Mouse (Mus musculus): ENCODE measurements around the gene Rasl11b.

Rasl11b gene

GRCm38 (mm10) chr5:74206649-74207048 is 11.6 kb downstream of the Rasl11b start:
- intact Hi-C loops (cut with DNase I): no loop called here

DNA sequence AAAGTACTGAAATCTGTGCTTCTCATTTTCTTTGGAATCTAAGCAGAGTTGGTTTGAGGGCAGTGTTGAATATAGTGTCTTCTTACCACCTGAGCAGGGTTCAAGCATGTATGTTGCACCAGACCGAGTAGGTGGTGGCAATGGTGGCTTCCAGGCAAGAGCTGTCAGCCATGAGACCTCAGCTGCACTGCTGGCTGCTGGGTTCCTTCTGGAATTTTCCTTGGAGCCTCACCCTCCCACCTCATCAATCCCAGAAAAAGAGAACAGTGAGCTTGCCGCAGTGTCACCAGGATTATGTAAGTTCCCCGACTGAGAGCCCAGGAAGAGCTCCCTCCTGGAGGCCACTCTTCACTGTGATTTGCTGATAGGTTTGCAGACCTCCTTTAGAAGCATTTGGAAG is 12.1 kb downstream of the Rasl11b start:
- intact Hi-C loops (cut with DNase I): no loop called here

- intact Hi-C loops (cut with DNase I): no loop called here
Measured at GRCm38 (mm10) chr5:74208438-74208837, 13.4 kb downstream of the Rasl11b start.

- intact Hi-C loops (cut with DNase I): no loop called here
Measured at GRCm38 (mm10) chr5:74209640-74210039, 14.6 kb downstream of the Rasl11b start.

DNA sequence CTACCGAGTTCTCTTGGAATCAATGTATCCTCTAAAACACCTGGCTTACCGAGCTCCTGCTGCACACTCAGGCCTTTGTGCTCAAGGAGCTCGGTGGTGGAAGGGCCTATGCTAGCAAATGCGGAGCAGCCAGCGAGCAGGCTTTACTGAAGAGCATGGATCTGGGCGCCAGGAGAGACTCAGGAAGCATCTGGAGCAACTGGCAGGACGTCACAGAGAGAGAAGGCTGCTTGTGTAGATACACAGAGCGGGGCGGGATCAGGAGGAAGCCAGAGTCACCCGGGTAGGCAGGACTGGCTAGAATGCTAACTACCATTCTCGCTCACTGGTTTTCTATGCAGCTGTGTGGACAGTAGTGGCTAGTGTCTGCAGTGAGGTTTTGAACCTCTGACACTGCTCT is 16.3 kb downstream of the Rasl11b start:
- intact Hi-C loops (cut with DNase I): no loop called here

- intact Hi-C loops (cut with DNase I): no loop called here
Measured at GRCm38 (mm10) chr5:74214501-74215110, 19.5 kb downstream of the Rasl11b start.

GRCm38 (mm10) chr5:74215125-74215524 is 20.0 kb downstream of the Rasl11b start:
- intact Hi-C loops (cut with DNase I): no loop called here

DNA sequence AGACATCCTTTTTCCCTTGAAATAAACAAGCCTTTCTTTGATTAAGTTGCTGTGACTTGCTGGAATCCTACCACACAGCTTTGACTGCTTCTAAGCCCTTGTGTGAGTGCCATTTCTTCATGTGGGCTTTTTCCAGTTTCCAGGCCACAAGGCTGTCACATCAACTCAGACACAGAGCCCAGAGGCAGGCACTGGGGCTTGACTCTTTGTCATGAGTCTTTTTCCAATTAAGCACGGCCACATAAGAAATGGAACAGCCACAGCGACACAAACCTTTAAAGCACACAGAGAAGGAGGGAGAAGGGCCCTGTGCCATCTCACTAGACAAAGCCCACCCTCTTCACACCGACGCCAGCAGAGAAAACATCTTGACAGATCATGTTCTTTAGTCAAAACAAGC is 23.4 kb downstream of the Rasl11b start:
- intact Hi-C loops (cut with DNase I): no loop called here

DNA sequence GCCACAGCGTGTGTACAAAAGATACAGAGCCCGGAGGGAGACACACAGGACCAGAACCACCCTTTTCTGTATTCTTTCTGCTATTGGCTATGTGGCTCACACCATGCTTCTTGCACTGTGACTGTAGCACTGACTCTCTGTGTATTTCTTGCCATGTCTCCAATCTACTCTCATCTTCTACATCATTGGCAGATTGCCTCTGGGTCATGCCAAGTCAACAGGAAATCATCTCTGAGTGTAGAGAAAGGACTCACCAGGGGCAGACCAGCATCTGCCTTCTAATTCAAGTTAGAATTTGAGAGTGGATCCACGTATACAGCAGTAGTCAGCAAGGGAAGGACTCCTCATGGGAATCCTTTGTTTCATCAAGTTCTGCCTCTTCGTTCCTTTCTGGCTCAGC is 27.5 kb downstream of the Rasl11b start:
- intact Hi-C loops (cut with DNase I): no loop called here

DNA sequence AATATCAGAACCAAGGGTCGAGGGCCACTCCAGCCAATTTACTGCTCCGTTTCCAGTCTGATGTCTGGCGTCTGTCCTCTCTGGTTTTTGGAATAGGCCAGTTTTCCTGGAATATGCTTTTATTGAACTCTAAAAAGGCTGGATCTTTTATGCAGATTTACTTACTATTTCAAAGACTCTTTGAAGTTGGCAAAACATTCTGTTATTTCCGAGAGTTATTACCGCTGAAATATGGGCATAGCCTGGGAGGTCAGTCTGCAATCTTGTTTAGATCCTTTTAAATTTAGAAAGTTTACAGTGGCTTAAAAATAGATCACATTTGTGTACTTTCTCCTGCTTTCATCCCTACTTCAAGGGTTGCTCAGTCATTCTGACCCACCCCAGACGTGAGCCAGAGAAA is 29.4 kb downstream of the Rasl11b start:
- intact Hi-C loops (cut with DNase I): no loop called here

GRCm38 (mm10) chr5:74226183-74226582 is 31.1 kb downstream of the Rasl11b start:
- intact Hi-C loops (cut with DNase I): no loop called here

GRCm38 (mm10) chr5:74227352-74227751 is 32.3 kb downstream of the Rasl11b start:
- intact Hi-C loops (cut with DNase I): no loop called here

GRCm38 (mm10) chr5:74228938-74229337 is 33.9 kb downstream of the Rasl11b start:
- intact Hi-C loops (cut with DNase I): no loop called here

DNA sequence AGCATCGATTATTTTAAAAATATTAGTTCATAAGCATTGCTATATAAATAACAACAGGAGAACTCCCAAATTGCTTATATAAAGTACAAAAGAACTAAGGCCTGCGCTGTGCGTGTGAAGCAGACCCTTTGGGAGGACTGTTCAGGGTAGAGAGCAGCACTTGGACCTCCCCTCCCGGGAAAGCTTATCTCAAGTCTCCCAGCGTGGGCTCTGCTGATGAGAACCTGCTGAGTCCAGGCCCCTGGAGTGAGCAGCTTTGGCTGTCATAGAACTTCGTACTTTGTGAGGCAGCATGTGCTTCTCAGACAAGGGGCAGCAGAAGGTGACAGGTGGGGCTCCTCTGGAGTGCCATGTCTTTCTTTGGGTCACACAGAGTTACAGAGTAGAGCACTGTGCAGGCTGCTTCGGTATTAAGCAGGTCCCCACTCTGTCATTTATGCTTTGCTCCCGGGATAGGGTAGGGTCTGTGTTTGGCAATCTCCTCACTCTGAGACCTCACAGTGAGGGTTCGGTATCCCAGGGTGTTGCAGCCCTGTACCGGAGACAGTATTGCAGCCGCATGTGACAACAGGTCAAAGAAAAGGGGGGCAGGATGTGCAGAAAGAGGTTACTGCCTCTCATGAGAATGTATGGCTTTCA is 34.8 kb downstream of the Rasl11b start:
- intact Hi-C loops (cut with DNase I): no loop called here

DNA sequence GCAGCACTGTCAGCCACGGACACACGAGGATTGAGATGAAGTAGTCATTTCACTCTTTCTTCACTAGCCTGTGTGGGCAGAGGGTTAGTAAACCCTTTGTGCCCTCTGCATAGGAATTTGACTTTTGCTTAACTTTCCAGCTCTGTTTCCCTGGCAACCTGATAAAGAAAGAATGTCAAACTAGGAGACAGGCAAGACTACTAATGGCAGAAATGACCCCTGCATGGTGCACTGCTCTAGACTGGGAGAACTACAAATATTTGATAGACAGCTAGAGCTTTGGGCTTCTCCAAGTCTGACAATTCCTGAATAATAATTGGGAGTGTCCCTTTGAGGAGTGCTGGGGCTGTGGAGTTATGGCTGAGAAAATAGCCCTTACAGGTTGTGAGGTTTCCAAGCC is 35.4 kb downstream of the Rasl11b start:
- intact Hi-C loops (cut with DNase I): no loop called here

DNA sequence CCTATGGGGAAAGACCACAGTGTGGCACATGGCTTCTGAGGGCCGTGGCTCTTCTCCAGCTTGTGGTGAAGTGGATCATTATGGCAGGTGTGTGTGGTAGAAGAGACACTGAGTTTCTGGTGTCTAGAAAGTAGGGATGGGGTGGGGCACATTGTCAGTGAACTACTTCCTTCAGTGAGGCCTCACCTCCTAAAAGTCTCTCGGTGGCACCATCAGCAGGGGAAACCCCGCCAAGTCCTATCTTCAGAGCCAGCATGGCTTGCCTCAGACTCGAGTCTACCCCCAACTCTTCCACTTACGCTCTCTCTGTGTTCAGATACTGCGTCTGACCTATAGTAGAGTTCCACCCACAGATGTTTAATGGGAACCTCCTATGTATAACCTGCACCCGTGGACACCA is 38.7 kb downstream of the Rasl11b start:
- intact Hi-C loops (cut with DNase I): no loop called here

GRCm38 (mm10) chr5:74239369-74239768 is 44.3 kb downstream of the Rasl11b start:
- intact Hi-C loops (cut with DNase I): no loop called here

- intact Hi-C loops (cut with DNase I): no loop called here
Measured at GRCm38 (mm10) chr5:74240298-74240697, 45.2 kb downstream of the Rasl11b start.

DNA sequence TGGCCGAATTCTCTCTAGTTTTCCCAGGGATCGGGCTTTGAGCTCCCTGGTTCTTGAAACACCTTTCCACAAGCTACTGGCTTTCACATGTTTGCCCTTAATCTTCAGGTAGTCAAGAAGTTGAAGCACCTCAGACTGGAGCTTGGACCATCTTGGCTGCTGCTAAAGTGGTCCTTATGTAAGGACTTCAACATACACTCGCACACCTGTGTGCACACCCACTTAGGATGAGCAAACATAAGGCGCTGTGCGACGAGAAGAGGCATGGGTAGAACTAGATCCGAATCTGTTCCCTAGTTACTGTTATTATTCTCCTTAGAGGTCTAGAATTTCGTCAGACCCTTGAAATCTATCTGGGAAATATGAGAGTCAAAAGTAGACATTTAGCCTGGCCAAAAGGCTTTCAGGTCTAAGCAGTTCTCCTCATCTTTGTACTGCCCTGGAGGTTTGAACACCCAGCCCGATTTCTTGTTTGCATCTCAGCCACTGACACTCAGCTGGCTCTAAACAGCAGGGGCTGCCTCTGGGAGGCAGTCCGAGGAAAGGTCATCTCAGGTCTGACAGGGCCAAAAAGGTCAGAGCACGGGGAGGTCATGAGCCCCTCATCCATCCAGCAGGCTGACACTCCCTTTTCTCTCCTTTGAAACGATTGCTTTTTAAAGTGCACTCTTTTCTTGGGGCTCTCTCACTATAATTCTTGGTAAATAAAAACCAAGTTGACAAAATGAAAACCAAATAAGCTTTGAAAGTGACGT is 46.0 kb downstream of the Rasl11b start:
- intact Hi-C loops (cut with DNase I): no loop called here

- intact Hi-C loops (cut with DNase I): no loop called here
Measured at GRCm38 (mm10) chr5:74242654-74243053, 47.6 kb downstream of the Rasl11b start.

DNA sequence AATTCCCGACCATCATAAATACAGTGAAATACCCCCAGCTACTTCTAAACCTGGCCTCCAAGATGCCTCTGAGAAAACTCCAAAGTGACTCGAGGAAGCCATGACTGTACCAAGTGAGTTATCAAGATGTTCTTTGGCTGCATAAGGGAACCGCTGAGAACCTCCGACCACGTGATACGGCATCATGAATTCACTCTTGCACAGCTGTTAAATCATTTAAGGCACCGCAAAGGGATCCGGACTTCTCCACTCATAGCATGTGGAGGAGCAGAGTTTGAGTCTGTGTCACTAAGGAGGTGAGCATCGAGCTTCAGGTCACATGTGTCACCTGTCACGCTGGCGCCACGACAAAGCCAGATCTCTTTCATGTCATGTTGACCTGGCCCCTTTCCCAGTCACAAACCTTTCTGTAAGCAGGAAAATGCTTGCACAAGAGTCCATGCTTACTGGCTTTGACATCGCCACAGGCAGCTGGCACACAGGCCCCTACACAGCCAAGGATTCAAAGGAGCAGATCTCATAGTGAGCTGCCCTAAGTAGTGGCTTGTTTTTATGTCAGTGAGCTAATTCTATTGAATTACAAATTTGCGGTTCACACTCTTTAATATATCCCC is 49.4 kb downstream of the Rasl11b start:
- intact Hi-C loops (cut with DNase I): no loop called here

DNA sequence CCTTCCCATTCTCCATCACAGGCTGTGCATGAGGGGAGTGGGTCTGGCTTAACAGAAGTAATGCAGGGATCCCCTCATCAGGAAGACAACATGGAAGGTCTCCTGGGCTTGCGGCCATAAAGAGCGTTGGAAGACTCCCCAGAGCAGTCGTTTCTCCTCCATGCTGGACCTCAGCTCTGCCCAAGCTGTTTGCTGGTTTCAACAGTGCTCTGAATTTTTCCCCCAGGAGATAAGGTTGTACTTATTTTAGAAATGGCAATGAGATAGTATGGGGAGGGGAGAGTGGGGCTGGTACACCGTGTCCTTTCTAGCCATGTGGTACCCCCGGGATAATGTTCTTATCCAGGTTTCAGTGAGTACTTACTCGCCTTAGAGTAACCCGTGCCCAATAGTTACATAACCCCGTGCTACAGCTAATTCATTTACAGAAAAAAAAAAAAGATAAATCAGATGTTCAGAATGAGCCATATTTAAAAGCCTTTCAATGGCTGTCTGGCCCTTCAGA is 50.6 kb downstream of the Rasl11b start:
- intact Hi-C loops (cut with DNase I): no loop called here
